ENCODE assay signal across 11 mouse cellular contexts in the genomic region with DNA sequence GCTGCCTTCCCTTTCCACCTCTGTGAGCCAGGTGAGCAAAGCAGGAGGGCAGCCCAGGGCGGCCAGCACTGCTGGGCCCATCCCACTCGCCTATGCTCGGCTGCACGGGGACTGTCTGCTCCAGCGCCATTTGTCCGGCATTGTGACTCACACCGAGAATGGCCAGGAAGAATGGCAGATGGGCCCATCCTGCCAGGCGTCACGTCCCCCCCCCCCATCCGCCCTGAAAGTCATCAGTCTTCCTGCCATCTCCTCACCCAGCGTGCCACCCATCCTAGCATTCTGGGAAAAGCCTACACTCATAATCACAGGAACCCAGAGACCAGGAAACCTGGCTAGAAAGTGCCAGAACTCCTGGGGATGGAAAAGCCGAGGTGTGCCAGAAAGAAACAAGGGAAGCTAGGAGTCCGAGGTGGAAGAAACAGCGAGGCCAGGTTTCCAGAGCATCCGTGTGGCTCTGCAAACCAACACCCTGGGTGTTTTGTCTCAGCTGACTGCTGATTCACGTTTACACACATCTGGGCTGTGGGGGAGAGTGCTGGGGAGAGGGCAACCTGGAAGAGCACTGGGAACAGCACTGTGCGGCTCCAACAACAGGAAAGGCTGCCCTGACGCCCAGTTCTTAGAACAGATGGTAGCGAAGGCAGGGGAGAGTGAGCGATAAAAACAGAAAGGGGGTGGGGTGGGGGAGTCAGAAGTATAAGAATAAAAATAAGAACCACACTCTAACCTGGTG.
DNase-seq lines count a peak whose midpoint lies in the region; ATAC-seq and TF ChIP-seq lines count a peak whose summit lies in the region.
"Had no signal": no experiment of that assay in that cellular context is flagged by ENCODE, and none has a peak within 500 bp of the region (broad histone marks: within the 10 kb centered on the region; RNA-seq: fewer than 3 reads in every experiment).

No protein-coding gene starts in this region.

- H3K27me3 ChIP-seq in heart, postnatal 0 days (ENCODE audit: control insufficient read depth, insufficient read depth, low read length): no peaks in the 10 kb centered on the region
- H3K27me3 ChIP-seq in kidney, postnatal 0 days (ENCODE audit: insufficient read depth, low read length): no peaks in the 10 kb centered on the region
- H3K27me3 ChIP-seq: embryonic facial prominence, embryonic 12.5 days had no signal

- no peak for ATAC-seq in heart, postnatal 0 days (ENCODE audit: insufficient read depth, low read depth)
- no peak; the same call in 1 of the 2 replicates for ATAC-seq in kidney, postnatal 0 days (replicated peaks; ENCODE audit: low FRiP score, low read depth)

- no peak for TF ChIP-seq CTCF in heart, postnatal 0 days (IDR thresholded peaks at IDR 0.05; ENCODE audit: low read depth)
- TF ChIP-seq CTCF in kidney, postnatal 0 days (IDR thresholded peaks at IDR 0.05; ENCODE audit: low read depth): no peak

- H3K4me1 ChIP-seq in heart, postnatal 0 days (ENCODE audit: control insufficient read depth, insufficient read depth): peaks cover 21% of the 10 kb centered on the region
- peaks cover 27% of the 10 kb centered on the region for H3K4me1 ChIP-seq in kidney, postnatal 0 days (replicated peaks; ENCODE audit: insufficient read depth, low read length)

- peak overlapping the region; percentile 12; the same call in 1 of the 2 replicates for H3K27ac ChIP-seq in heart, postnatal 0 days (ENCODE audit: low read depth)
- H3K27ac ChIP-seq in kidney, postnatal 0 days: peak overlapping the region; percentile 51; the same call in 1 of the 2 replicates
- H3K27ac ChIP-seq: embryonic facial prominence, embryonic 12.5 days had no signal

- H3K4me2 ChIP-seq in heart, postnatal 0 days (ENCODE audit: low read depth, low read length): no peak overlapping the region
- 0 out of 2 replicates have a peak overlapping the region, but pooled peaks have one; percentile 4 for H3K4me2 ChIP-seq in kidney, postnatal 0 days (ENCODE audit: low read length)
- H3K4me2 ChIP-seq: embryonic facial prominence, embryonic 12.5 days had no signal

- WGBS in heart, postnatal 0 days: 67% methylated on average over 20 of the region's 20 CpGs
- WGBS in kidney, postnatal 0 days: 26% methylated on average over 20 of the region's 20 CpGs

- H3K9me3 ChIP-seq in heart, postnatal 0 days (replicated peaks; ENCODE audit: control insufficient read depth, low read length): no peaks in the 10 kb centered on the region
- H3K9me3 ChIP-seq in kidney, postnatal 0 days (replicated peaks; ENCODE audit: low read length): no peaks in the 10 kb centered on the region
- H3K9me3 ChIP-seq: embryonic facial prominence, embryonic 12.5 days had no signal

- H3K4me3 ChIP-seq in heart, postnatal 0 days (ENCODE audit: low read depth, low read length): no peak overlapping the region
- no peak overlapping the region for H3K4me3 ChIP-seq in kidney, postnatal 0 days (replicated peaks; ENCODE audit: low read depth, low read length)
- H3K4me3 ChIP-seq: embryonic facial prominence, embryonic 12.5 days had no signal

- TF ChIP-seq EP300 in heart, postnatal 0 days (IDR thresholded peaks at IDR 0.05; ENCODE audit: low read depth): no peak

- DNase-seq in heart, postnatal 0 days (ENCODE audit: low spot score): no peak
- no peak for DNase-seq in heart, adult 11 months
- DNase-seq in R1 (ENCODE audit: low read depth, low spot score): peak; percentile 21
- peak; percentile 85 for DNase-seq in cerebellum, adult 9-10 months
- no peak for DNase-seq in kidney, postnatal 0 days (ENCODE audit: low spot score)
- no peak for DNase-seq in thymus, postnatal 14 days
- DNase-seq in urinary bladder, adult 2 months (ENCODE audit: low spot score): no peak
- DNase-seq in right cerebral cortex, postnatal 14 days: no peak
- DNase-seq: heart, postnatal 14 days; lung, adult 2 months had no signal

- no peak overlapping the region for H3K9ac ChIP-seq in heart, postnatal 0 days (replicated peaks; ENCODE audit: low read depth, low read length)
- no peak overlapping the region for H3K9ac ChIP-seq in kidney, postnatal 0 days (ENCODE audit: low read depth, low read length)
- H3K9ac ChIP-seq: embryonic facial prominence, embryonic 12.5 days had no signal

- H3K36me3 ChIP-seq in heart, postnatal 0 days (replicated peaks; ENCODE audit: control insufficient read depth, insufficient read depth, low read length): peaks cover 24% of the 10 kb centered on the region
- peaks cover 5% of the 10 kb centered on the region; the same call in 1 of the 2 replicates for H3K36me3 ChIP-seq in kidney, postnatal 0 days (ENCODE audit: insufficient read depth, low read length)

Comparison
In these comparisons a context has a peak if more than half of its experiments do, and no peak if none do; other contexts are left out.
1. DNase-seq: peak in R1 (single experiment) and cerebellum, adult 9-10 months (single experiment); none in heart, postnatal 0 days (single experiment), heart, adult 11 months (single experiment), kidney, postnatal 0 days (single experiment), thymus, postnatal 14 days (single experiment), urinary bladder, adult 2 months (single experiment) and right cerebral cortex, postnatal 14 days (single experiment).